Mouse (Mus musculus) stomach, embryonic 16.5 days (tissue): ENCODE results near the gene Klk1b21. TPM values are rescaled to one million over a fixed set of nuclear protein-coding genes. Genes with fewer than 3 reads are reported as not detected.
"Not testable (repeated sequence)": the region's sequence is repeated elsewhere in the genome, so short reads cannot be mapped to it uniquely, and the experiment has no call there.

ENCODE experiments used
- ATAC-seq: fragments of 200-750 bp; cut with Nextera tagmentation; 2 replicates; pipeline ENCODE4 v1.8.0; 2017; ENCODE audit warnings: moderate number of reproducible peaks, moderate TSS enrichment; ENCODE audit not compliant: insufficient read depth, low FRiP score
- H3K27ac ChIP-seq: fragments of 300-500 bp; sonication (generic); 2 replicates; pipeline ENCODE4 v1.5.1; 2014; ENCODE audit warnings: low read length
- H3K27me3 ChIP-seq: fragments of 300-500 bp; sonication (generic); 2 replicates; pipeline ENCODE4 v1.6.1; 2014; ENCODE audit warnings: low read length, control low read depth, mixed read lengths; ENCODE audit not compliant: control insufficient read depth, insufficient read depth
- H3K36me3 ChIP-seq: fragments of 300-500 bp; sonication (generic); 2 replicates; pipeline ENCODE4 v1.6.1; 2014; ENCODE audit warnings: low read length; ENCODE audit not compliant: control insufficient read depth, insufficient read depth
- H3K4me1 ChIP-seq: fragments of 300-500 bp; sonication (generic); 2 replicates; pipeline ENCODE4 v1.6.1; 2014; ENCODE audit warnings: low read length, control low read depth, mixed read lengths; ENCODE audit not compliant: control insufficient read depth, insufficient read depth
- H3K4me2 ChIP-seq: fragments of 300-500 bp; sonication (generic); 2 replicates; pipeline ENCODE4 v1.6.1; 2014; ENCODE audit warnings: low read depth, low read length, mixed read lengths
- H3K4me3 ChIP-seq: fragments of 300-500 bp; sonication (generic); replicated peaks from 2 replicates; pipeline ENCODE4 v1.5.1; 2014; ENCODE audit warnings: mild to moderate bottlenecking, low read length
- H3K9ac ChIP-seq: fragments of 300-500 bp; sonication (generic); 2 replicates; pipeline ENCODE4 v1.6.1; 2014; ENCODE audit warnings: low read length
- H3K9me3 ChIP-seq: fragments of 300-500 bp; sonication (generic); replicated peaks from 2 replicates; pipeline ENCODE4 v1.6.1; 2016; ENCODE audit warnings: low read length, control low read depth; ENCODE audit not compliant: control insufficient read depth
- WGBS: fragments of 180-500 bp; shearing (Covaris S2); extraction: QIAGEN DNeasy Blood & Tissue Kit; methylation state at CpG from one replicate; pipeline ENCODE4 v1.1.7; 2014; 5-methylcytosine and 5-hydroxymethylcytosine counted together
- polyA plus RNA-seq: library from polyadenylated mRNA; unstranded; fragments of >200 nt; fragmentation: Nextera tagmentation; extraction: Ambion mirVana; gene quantifications from 2 replicates; pipeline ENCODE4 v1.2.1, GENCODE M21; 2015

Klk1b21 gene
- not detected in 2 replicates for polyA plus RNA-seq

DNA sequence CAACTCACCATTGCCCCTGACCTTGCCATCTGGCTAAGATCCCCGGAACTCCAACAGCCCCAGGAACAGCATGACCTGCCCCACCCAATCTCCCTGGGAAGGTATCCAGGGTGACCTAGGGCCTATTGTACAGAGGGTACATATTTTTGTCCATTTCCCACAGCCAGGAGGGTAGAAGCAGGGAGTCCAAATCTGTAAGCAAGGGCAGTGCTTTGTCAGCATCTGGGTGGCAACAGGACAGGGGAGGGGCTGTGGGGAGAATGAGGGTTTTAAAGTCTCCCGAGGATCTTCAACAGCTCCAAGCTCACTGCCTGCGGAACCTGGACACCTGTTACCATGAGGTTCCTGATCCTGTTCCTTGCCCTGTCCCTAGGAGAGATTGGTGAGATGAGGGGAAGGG lies at the start of gene Klk1b21:
Klk1b21 (plus strand) TSS at position 301 of the 400 bp plus-strand sequence.
- not testable (repeated sequence) for ATAC-seq, H3K27me3 ChIP-seq, H3K4me2 ChIP-seq, H3K9ac ChIP-seq, H3K4me1 ChIP-seq, H3K9me3 ChIP-seq, H3K36me3 ChIP-seq, H3K27ac ChIP-seq, H3K4me3 ChIP-seq
- 59% methylated on average over 3 of the region's 3 CpGs for WGBS

GRCm38 (mm10) chr7:44072117-44072516 lies 30.0 kb upstream of the Klk1b21 start:
- H3K4me1 ChIP-seq: no peaks in the 10 kb centered on the region
- no peak overlapping the region for H3K27ac ChIP-seq
- WGBS: 80% methylated on average over 2 of the region's 2 CpGs
- ATAC-seq: no peak
- no peak overlapping the region for H3K4me3 ChIP-seq
- no peak overlapping the region for H3K9ac ChIP-seq
- H3K4me2 ChIP-seq: no peak overlapping the region
- H3K36me3 ChIP-seq: no peaks in the 10 kb centered on the region
- H3K9me3 ChIP-seq: no peaks in the 10 kb centered on the region
- H3K27me3 ChIP-seq: no peaks in the 10 kb centered on the region

DNA sequence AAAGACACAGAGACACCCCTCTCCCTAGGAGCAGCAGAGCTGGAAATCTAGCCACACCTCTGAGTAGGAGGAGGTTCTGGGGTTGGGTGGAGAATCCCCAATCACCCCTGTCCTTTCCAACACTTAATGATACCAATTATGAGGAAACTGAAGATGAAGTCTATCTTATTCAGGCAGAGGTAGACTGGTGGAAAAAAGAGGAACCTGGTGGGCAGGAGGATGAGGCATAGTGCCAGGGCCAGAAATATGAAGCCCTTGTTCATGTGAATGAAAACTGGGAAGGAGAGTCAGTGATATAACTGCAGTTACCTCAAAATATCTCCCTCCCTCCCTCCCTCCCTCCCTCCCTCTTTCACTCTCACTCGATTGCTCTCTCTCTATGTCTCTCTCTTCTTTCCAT lies 24.4 kb upstream of the Klk1b21 start:
- Histone ChIP-seq H3K9me3 (no peaks in the 10 kb centered on the region), H3K4me1 (no peaks in the 10 kb centered on the region), H3K9ac (no peak overlapping the region), H3K36me3 (no peaks in the 10 kb centered on the region), H3K27ac (no peak overlapping the region), H3K4me2 (no peak overlapping the region), H3K27me3 (no peaks in the 10 kb centered on the region), H3K4me3 (no peak overlapping the region)
- WGBS: 78% methylated on average over 1 of the region's 1 CpGs
- no peak for ATAC-seq

DNA sequence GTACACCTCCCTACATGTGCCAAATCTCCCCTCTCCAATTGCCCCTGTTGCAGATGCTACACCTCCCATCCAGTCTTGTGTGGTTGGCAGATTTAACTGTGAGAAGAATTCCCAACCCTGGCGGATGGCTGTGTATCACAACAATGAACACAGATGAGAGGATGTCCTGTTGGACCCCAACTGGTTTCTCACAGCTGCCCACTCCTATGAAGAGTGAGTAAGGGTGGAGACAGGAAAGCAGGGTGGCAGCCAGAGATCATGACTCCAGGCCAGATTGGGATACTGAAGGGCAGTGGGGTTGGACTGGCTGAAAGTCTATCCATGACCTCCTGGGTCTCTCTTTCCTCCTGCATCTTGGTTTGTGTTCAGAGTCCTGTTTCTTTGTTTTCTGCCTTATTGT lies 6.0 kb upstream of the Klk1b21 start:
- no peaks in the 10 kb centered on the region for H3K36me3 ChIP-seq
- H3K9ac ChIP-seq: no peak overlapping the region
- ATAC-seq: no peak
- H3K4me2 ChIP-seq: no peak overlapping the region
- WGBS: 88% methylated on average over 1 of the region's 1 CpGs
- no peak overlapping the region for H3K4me3 ChIP-seq
- no peaks in the 10 kb centered on the region for H3K4me1 ChIP-seq
- no peaks in the 10 kb centered on the region for H3K27me3 ChIP-seq
- no peak overlapping the region for H3K27ac ChIP-seq
- H3K9me3 ChIP-seq: no peaks in the 10 kb centered on the region

GRCm38 (mm10) chr7:44112373-44112772 lies 10.2 kb downstream of the Klk1b21 start, which contains the start of gene Klk1b22:
TSS of gene Klk1b22 (plus strand) at chr7:44112673.
- Histone ChIP-seq H3K4me2 (no peak within 1 kb of the TSS), H3K9ac (no peak within 1 kb of the TSS), H3K9me3 (no peaks in the 10 kb centered on the region), H3K36me3 (no peaks in the 10 kb centered on the region), H3K4me1 (no peaks in the 10 kb centered on the region), H3K27me3 (no peaks in the 10 kb centered on the region), H3K27ac (no peak within 1 kb of the TSS), H3K4me3 (no peak within 1 kb of the TSS)
- WGBS: 65% methylated on average over 4 of the region's 4 CpGs
- ATAC-seq: no peak

DNA sequence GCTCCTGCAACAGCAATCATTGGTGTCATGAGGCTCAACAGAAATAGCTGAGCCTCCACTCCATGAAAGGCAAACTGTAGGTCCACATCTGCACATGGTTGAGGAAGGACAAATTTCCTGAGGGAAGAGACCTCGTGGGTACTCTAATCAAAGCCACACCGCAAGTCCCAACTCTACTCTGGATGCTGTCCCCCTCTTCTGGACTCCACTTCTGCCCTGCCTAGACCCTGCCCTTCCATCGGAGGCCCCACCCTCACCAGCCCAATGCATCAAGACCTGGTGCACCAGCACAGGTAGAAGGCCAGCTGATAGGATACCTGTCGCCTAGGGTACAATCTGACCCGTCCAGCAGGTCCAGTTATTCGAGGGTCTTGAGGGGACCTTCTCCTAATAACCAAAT lies 21.3 kb downstream of the Klk1b21 start:
- WGBS: 82% methylated on average over 6 of the region's 6 CpGs
- Histone ChIP-seq H3K4me2 (no peak overlapping the region), H3K4me1 (no peaks in the 10 kb centered on the region), H3K9ac (no peak overlapping the region), H3K9me3 (no peaks in the 10 kb centered on the region), H3K27ac (no peak overlapping the region), H3K27me3 (no peaks in the 10 kb centered on the region), H3K4me3 (no peak overlapping the region), H3K36me3 (no peaks in the 10 kb centered on the region)
- ATAC-seq: no peak

DNA sequence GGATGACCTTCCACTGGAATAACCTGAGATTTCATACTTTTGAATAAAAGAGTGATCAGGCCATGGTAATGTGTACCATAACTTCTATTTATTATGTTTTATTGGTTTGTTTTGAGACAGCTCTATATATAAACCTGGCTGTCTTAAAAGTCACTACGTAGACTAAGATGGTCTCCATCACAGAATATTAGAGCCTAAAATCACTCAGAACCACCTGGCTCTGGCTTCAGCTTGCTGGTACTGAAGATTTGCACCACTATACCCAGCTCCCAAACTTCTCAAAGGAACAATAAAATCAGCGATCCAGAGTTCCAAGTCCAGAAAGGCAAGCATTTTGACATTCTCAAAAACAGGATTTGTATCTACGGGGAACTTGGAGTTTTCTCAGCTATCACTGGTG lies 34.3 kb downstream of the Klk1b21 start, which contains the start of gene Klk1b16:
Klk1b16 (plus strand) TSS at position 301 of the 400 bp plus-strand sequence.
- H3K27me3 ChIP-seq: no peaks in the 10 kb centered on the region
- H3K4me2 ChIP-seq: no peak within 1 kb of the TSS
- no peaks in the 10 kb centered on the region for H3K36me3 ChIP-seq
- no peak within 1 kb of the TSS for H3K9ac ChIP-seq
- H3K4me3 ChIP-seq: no peak within 1 kb of the TSS
- no peaks in the 10 kb centered on the region for H3K4me1 ChIP-seq
- 88% methylated on average over 3 of the region's 3 CpGs for WGBS
- no peaks in the 10 kb centered on the region for H3K9me3 ChIP-seq
- ATAC-seq: no peak
- H3K27ac ChIP-seq: no peak within 1 kb of the TSS

Other genes with a start within 250 kb of the Klk1b21 start
- gene Klk4, start 221.2 kb upstream of the Klk1b21 start, polyA plus RNA-seq: 0.18 TPM in 1 of 2 replicates, not detected in the other
- not detected in 2 replicates for gene Klk15, start 168.6 kb upstream of the Klk1b21 start, polyA plus RNA-seq
- gene Klk1b8, start 151.7 kb upstream of the Klk1b21 start, polyA plus RNA-seq: 1.3 and 1.5 TPM in 2 replicates
- gene Klk1b1, start 135.6 kb upstream of the Klk1b21 start, polyA plus RNA-seq: not detected in 2 replicates
- not detected in 2 replicates for gene Klk1b9, start 126.3 kb upstream of the Klk1b21 start, polyA plus RNA-seq
- 0.36 TPM in 1 of 2 replicates, not detected in the other for gene Klk1b11, start 106.5 kb upstream of the Klk1b21 start, polyA plus RNA-seq
- 0.94 TPM in 1 of 2 replicates, not detected in the other for gene Klk1b26, start 90.2 kb upstream of the Klk1b21 start, polyA plus RNA-seq
- gene Klk1b27, start 50.0 kb upstream of the Klk1b21 start, polyA plus RNA-seq: not detected in 2 replicates
- gene Klk1b22, start 10.3 kb downstream of the Klk1b21 start, polyA plus RNA-seq: not detected in 2 replicates
- gene Klk1b16, start 34.4 kb downstream of the Klk1b21 start, polyA plus RNA-seq: 0.25 TPM in 1 of 2 replicates, not detected in the other
- gene Klk1b24, start 85.9 kb downstream of the Klk1b21 start, polyA plus RNA-seq: 0.41 TPM in 1 of 2 replicates, not detected in the other
- 0.61 TPM in 2 replicates for gene Klk1b3, start 95.9 kb downstream of the Klk1b21 start, polyA plus RNA-seq
- gene Klk1b4, start 105.1 kb downstream of the Klk1b21 start, polyA plus RNA-seq: 0.72 and 0.90 TPM in 2 replicates
- 0.22 and 0.25 TPM in 2 replicates for gene Klk1b5, start 113.6 kb downstream of the Klk1b21 start, polyA plus RNA-seq
- gene Klk1, start 123.0 kb downstream of the Klk1b21 start, polyA plus RNA-seq: 30.6 and 59.7 TPM in 2 replicates
- gene Gm36864, start 133.8 kb downstream of the Klk1b21 start, polyA plus RNA-seq: 0.13 TPM in 1 of 2 replicates, not detected in the other
- 1.4 and 1.6 TPM in 2 replicates for gene 1700028J19Rik, start 144.4 kb downstream of the Klk1b21 start, polyA plus RNA-seq
- gene 2410002F23Rik, start 144.4 kb downstream of the Klk1b21 start, polyA plus RNA-seq: 131 and 139 TPM in 2 replicates
- gene Acp4, start 155.1 kb downstream of the Klk1b21 start, polyA plus RNA-seq: 0.27 TPM in 1 of 2 replicates, not detected in the other
- gene Gm15517, start 159.1 kb downstream of the Klk1b21 start, polyA plus RNA-seq: not detected in 2 replicates
- 6.1 and 7.4 TPM in 2 replicates for gene Clec11a, start 204.6 kb downstream of the Klk1b21 start, polyA plus RNA-seq
- gene Shank1, start 207.9 kb downstream of the Klk1b21 start, polyA plus RNA-seq: 1.7 TPM in 2 replicates